Mouse (Mus musculus): ENCODE measurements around the gene Tm9sf3. TPM values are rescaled to one million over a fixed set of nuclear protein-coding genes. Genes with fewer than 3 reads are reported as not detected.
"Not testable (repeated sequence)": the region's sequence is repeated elsewhere in the genome, so short reads cannot be mapped to it uniquely, and the experiment has no call there.

The Tm9sf3 gene
- 73.0 and 88.0 TPM in 2 replicates for polyA plus RNA-seq (2012; rRNA removed)

GRCm38 (mm10) chr19:41263630-41264295 lies at the start of gene Tm9sf3:
Tm9sf3 (minus strand) TSS chr19:41263997.
- DNase-seq (ENCODE audit: low read depth, low spot score) = no peak
- under 1% methylated on average over 95 of the region's 98 CpGs for WGBS

- 78% methylated on average over 8 of the region's 8 CpGs for WGBS
- not testable (repeated sequence) for DNase-seq (ENCODE audit: low read depth, low spot score)
These were observed 48.8 kb upstream of the Tm9sf3 start for GRCm38 (mm10) chr19:41312587-41312986.

DNA sequence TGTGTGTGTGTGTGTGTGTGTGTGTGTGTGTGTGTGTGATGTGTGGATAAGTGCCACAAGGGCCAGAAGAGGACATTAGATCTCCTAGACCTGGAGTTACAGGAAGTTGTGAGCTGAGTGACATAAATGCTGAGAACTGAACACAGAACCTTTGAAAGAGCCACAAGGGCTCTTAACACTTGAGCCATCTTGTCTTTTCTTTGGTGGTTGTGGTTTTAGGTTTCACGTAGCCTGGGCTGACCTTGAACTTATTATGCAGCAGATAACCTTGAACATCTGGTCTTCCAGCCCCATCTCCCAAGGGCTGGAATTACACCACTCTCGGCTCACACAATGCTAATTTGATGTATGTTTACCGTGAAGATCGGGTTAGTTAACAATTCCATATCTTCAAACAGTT lies 48.2 kb upstream of the Tm9sf3 start:
- no peak for DNase-seq (ENCODE audit: low read depth, low spot score)
- 91% methylated on average over 4 of the region's 4 CpGs for WGBS

- WGBS = 15% methylated on average over 20 of the region's 20 CpGs
- peak; percentile 43 for DNase-seq (ENCODE audit: low read depth, low spot score)
These were observed 47.3 kb upstream of the Tm9sf3 start for GRCm38 (mm10) chr19:41310971-41311703.

DNA sequence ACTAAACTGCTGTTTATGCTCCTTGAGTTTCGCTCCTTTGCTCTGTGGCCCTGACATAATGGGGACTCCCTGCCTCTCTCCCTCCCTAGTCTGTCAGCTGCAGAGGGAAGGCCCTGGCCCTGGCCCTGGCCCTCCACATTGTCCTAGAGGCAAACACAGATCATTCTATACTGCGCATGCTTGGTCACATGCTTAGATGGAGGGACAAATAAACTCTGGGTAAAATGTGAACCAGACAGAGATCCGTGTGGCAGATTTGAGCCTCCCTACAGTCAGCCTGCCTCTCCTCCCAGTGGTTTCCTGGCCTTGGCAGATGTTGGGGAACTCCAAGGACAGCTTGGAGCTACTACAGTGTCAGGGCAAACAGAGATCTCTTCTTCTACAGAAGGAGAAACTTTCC lies 40.1 kb upstream of the Tm9sf3 start:
- 85% methylated on average over 3 of the region's 3 CpGs for WGBS
- no peak for DNase-seq (ENCODE audit: low read depth, low spot score)

- WGBS = 52% methylated on average over 6 of the region's 6 CpGs
- DNase-seq (ENCODE audit: low read depth, low spot score) = no peak
These were observed 39.6 kb upstream of the Tm9sf3 start for GRCm38 (mm10) chr19:41303433-41303832.

GRCm38 (mm10) chr19:41301856-41302255 lies 38.1 kb upstream of the Tm9sf3 start:
- 53% methylated on average over 6 of the region's 6 CpGs for WGBS
- no peak for DNase-seq (ENCODE audit: low read depth, low spot score)

GRCm38 (mm10) chr19:41299446-41299845 lies 35.6 kb upstream of the Tm9sf3 start:
- DNase-seq (ENCODE audit: low read depth, low spot score) = no peak
- 87% methylated on average over 8 of the region's 8 CpGs for WGBS

- 80% methylated on average over 5 of the region's 5 CpGs for WGBS
- DNase-seq (ENCODE audit: low read depth, low spot score) = no peak
These were observed 27.3 kb upstream of the Tm9sf3 start for GRCm38 (mm10) chr19:41290952-41291619.

- no peak for DNase-seq (ENCODE audit: low read depth, low spot score)
- 75% methylated on average over 6 of the region's 6 CpGs for WGBS
These were observed 24.8 kb upstream of the Tm9sf3 start for GRCm38 (mm10) chr19:41288568-41288967.

- DNase-seq (ENCODE audit: low read depth, low spot score) = no peak
- 89% methylated on average over 7 of the region's 7 CpGs for WGBS
These were observed 23.4 kb upstream of the Tm9sf3 start for GRCm38 (mm10) chr19:41287224-41287623.

- 18% methylated on average over 6 of the region's 6 CpGs for WGBS
- no peak for DNase-seq (ENCODE audit: low read depth, low spot score)
These were observed 20.7 kb upstream of the Tm9sf3 start for GRCm38 (mm10) chr19:41284515-41284914.

- no peak for DNase-seq (ENCODE audit: low read depth, low spot score)
- 65% methylated on average over 5 of the region's 5 CpGs for WGBS
These were observed 18.9 kb upstream of the Tm9sf3 start for GRCm38 (mm10) chr19:41282718-41283117.

GRCm38 (mm10) chr19:41282216-41282615 lies 18.4 kb upstream of the Tm9sf3 start:
- DNase-seq (ENCODE audit: low read depth, low spot score) = no peak
- WGBS = 80% methylated on average over 4 of the region's 4 CpGs

GRCm38 (mm10) chr19:41279724-41280244 lies 16.0 kb upstream of the Tm9sf3 start:
- DNase-seq (ENCODE audit: low read depth, low spot score) = no peak
- WGBS = 49% methylated on average over 8 of the region's 8 CpGs

DNA sequence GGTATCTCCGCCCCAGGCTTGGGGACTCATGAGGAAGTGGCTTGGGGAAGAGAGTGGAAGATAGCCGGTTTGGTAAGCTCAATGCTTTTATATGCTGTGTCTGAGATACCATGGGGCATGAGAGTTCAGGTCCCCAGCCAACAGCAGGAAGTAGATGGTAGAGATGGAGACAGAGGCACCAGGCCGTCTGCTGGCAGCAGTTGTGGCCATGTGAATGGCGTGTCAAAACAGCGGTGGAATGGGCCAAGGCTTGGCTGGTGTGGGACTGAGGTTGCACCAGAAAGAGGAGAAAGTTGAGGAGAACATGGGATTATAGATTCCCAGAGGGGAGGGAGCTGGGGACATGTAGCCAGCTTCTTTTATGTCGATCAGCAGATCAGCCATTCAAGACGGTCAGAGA lies 14.8 kb upstream of the Tm9sf3 start:
- WGBS = 82% methylated on average over 7 of the region's 7 CpGs
- no peak for DNase-seq (ENCODE audit: low read depth, low spot score)

- 26% methylated on average over 3 of the region's 3 CpGs for WGBS
- no peak for DNase-seq (ENCODE audit: low read depth, low spot score)
These were observed 11.8 kb upstream of the Tm9sf3 start for GRCm38 (mm10) chr19:41275588-41275987.

DNA sequence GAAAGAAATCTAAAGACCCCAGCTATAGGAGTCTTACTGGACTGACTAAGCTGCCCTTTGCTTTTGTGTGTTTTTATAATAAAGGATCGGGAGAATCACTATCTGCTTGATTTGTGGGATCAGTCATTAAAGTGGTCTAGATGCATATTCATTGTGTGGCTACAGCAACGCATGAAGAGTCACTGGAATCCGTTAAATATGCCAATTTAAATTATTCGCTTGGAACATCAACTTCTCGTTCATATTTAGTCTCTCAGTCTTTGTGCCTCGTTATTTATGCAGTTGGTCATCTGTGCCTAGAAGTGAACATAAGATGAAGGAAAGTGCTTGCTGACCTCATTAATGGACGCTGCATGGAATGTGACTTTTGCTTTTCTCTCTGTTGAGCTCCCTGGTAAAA lies 7.1 kb upstream of the Tm9sf3 start:
- WGBS = 82% methylated on average over 7 of the region's 7 CpGs
- no peak for DNase-seq (ENCODE audit: low read depth, low spot score)

- DNase-seq (ENCODE audit: low read depth, low spot score) = no peak
- 54% methylated on average over 9 of the region's 9 CpGs for WGBS
These were observed 6.4 kb upstream of the Tm9sf3 start for GRCm38 (mm10) chr19:41270151-41270727.

- no peak for DNase-seq (ENCODE audit: low read depth, low spot score)
- WGBS = 68% methylated on average over 8 of the region's 8 CpGs
These were observed 2.6 kb upstream of the Tm9sf3 start for GRCm38 (mm10) chr19:41266251-41266901.

Data from large intestine, adult 2 months (tissue).